Mouse (Mus musculus) gastrocnemius, adult 2 months (tissue): ENCODE data around the gene Cxcr6. TPM values are rescaled to one million over a fixed set of nuclear protein-coding genes. Genes with fewer than 3 reads are reported as not detected.
"Not testable (repeated sequence)": the region's sequence is repeated elsewhere in the genome, so short reads cannot be mapped to it uniquely, and the experiment has no call there.

Source experiments
- DNase-seq: peaks from one replicate; pipeline ENCODE4 v3.0.0; 2022
- H3K27ac ChIP-seq: fragments of 200-600 bp; 2 replicates; pipeline ENCODE4 v1.8.1; 2022; ENCODE audit warnings: mild to moderate bottlenecking
- H3K4me3 ChIP-seq: fragments of 200-600 bp; 2 replicates; pipeline ENCODE4 v1.8.1; 2022; ENCODE audit warnings: mild to moderate bottlenecking, moderate library complexity
- CTCF ChIP-seq: fragments of 200-600 bp; IDR thresholded peaks from 2 replicates; pipeline ENCODE4 v1.8.1; 2022; ENCODE audit warnings: antibody characterized with exemption, mild to moderate bottlenecking, moderate library complexity
- intact Hi-C: fragments of 180-260 bp; cut with DNase I; formaldehyde crosslinking; loops from one replicate; pipeline ENCODE4 v1.15.1; 2025
- long read RNA-seq, 2 experiments: library from polyadenylated mRNA; stranded (forward); transcript quantifications; one replicate each; pipeline ENCODE4 v2.0.0; 2021
- total RNA-seq, 2 experiments: library from RNA; stranded (reverse); gene quantifications; 2 replicates each; pipeline ENCODE4 v1.2.3; 2021

Cxcr6 gene
- under 1 TPM in 1 of 2 experiments, not detected in 1; 0.15 TPM for total RNA-seq
- long read RNA-seq, experiment 1 = 0 reads
- long read RNA-seq, experiment 2 = 0 reads

GRCm38 (mm10) chr9:123806267-123806666 is at the start of gene Cxcr6:
Cxcr6 (plus strand) TSS chr9:123806475.
- intact Hi-C loops = no loop called here
- H3K27ac ChIP-seq = no peak within 1 kb of the TSS
- H3K4me3 ChIP-seq = no peak within 1 kb of the TSS
- no peak for TF ChIP-seq CTCF
- no peak for DNase-seq

GRCm38 (mm10) chr9:123756752-123757151 is 49.5 kb upstream of the Cxcr6 start:
- no peak for TF ChIP-seq CTCF
- no peak overlapping the region for H3K4me3 ChIP-seq
- DNase-seq = no peak
- H3K27ac ChIP-seq = no peak overlapping the region
- intact Hi-C loops = no loop called here

DNA sequence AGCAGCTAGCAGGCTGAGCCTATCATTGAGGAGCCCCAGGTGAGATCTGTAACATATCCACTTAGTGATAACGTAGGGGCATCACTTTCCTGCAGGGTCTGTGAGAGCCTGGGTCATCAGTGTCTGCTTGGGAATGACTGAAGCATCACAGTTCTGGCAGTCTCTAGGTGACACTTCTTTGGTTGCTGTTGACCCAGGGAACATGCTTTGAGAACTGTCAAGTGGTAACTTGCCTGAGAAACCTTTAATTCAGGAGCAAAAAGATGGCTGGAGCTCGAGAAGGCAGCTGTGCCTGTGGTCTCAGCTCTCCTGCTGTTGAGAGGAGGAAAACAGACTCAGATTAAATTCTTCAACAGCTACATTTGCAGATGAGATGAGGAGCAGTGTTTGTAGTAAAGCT is 48.9 kb upstream of the Cxcr6 start:
- no peak for DNase-seq
- Histone ChIP-seq H3K4me3 (no peak overlapping the region), H3K27ac (peak overlapping the region; percentile 70)
- TF ChIP-seq CTCF = no peak
- intact Hi-C loops = no loop called here

GRCm38 (mm10) chr9:123758156-123758555 is 48.1 kb upstream of the Cxcr6 start:
- H3K4me3 ChIP-seq = no peak overlapping the region
- intact Hi-C loops = no loop called here
- no peak for DNase-seq
- TF ChIP-seq CTCF = no peak
- peak overlapping the region; percentile 70; the same call in 1 of the 2 replicates for H3K27ac ChIP-seq

DNA sequence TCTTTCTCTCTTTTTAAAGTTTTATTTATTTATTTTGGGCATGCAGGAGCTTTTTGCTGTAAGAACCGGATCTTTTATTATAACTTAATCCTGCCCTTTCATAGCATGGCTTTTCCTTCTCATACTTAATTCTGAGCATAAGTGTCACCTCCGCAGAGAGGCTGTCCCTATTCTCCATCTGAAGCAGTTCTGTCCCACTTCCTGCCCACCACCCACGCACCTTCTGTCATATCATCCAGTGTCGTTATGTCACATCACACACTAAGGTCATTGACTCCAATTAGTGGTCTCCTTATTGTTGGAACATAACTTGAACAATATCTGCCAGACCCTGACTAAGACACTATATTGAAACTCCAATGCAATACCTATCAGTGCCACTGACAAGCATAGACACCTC is 47.6 kb upstream of the Cxcr6 start:
- Histone ChIP-seq H3K4me3 (no peak overlapping the region), H3K27ac (0 out of 2 replicates have a peak overlapping the region, but pooled peaks have one; percentile 46)
- no peak for TF ChIP-seq CTCF
- intact Hi-C loops = no loop called here
- no peak for DNase-seq

GRCm38 (mm10) chr9:123760806-123761205 is 45.5 kb upstream of the Cxcr6 start:
- TF ChIP-seq CTCF = no peak
- intact Hi-C loops = no loop called here
- no peak for DNase-seq
- Histone ChIP-seq H3K4me3 (no peak overlapping the region), H3K27ac (no peak overlapping the region)

- peak overlapping the region; percentile 16; the same call in 1 of the 2 replicates for H3K4me3 ChIP-seq
- TF ChIP-seq CTCF = no peak
- DNase-seq = peak; percentile 21
- H3K27ac ChIP-seq = peak overlapping the region; percentile 71
- intact Hi-C loops = no loop called here
Observed at GRCm38 (mm10) chr9:123762886-123763285, 43.4 kb upstream of the Cxcr6 start.

GRCm38 (mm10) chr9:123763771-123764170 is 42.5 kb upstream of the Cxcr6 start:
- DNase-seq = no peak
- H3K4me3 ChIP-seq = no peak overlapping the region
- TF ChIP-seq CTCF = no peak
- H3K27ac ChIP-seq = peak overlapping the region; percentile 71
- intact Hi-C loops = no loop called here

DNA sequence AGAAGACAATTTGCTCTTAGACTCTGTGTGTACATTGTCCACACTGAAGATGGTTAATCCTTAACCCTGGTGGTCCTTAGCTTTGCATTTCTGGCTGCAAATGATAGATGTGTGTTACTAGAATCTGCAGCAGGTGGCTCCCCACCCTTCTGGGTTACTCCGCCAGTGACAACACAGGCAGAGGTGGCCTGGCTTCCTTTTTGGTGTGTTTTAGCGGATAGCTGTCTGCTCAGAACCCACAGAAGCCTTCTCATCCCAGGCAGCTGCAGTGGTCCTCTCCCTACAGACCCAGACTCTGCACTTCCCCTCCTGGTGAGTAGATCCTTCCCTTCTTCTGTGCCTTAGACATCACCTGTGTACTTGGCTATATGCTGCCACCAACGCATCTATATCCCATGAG is 39.3 kb upstream of the Cxcr6 start:
- Histone ChIP-seq H3K27ac (no peak overlapping the region), H3K4me3 (no peak overlapping the region)
- DNase-seq = no peak
- no peak for TF ChIP-seq CTCF
- intact Hi-C loops = no loop called here

GRCm38 (mm10) chr9:123768443-123768842 is 37.8 kb upstream of the Cxcr6 start:
- no peak overlapping the region for H3K4me3 ChIP-seq
- H3K27ac ChIP-seq = no peak overlapping the region
- DNase-seq = no peak
- no peak for TF ChIP-seq CTCF
- intact Hi-C loops = no loop called here

DNA sequence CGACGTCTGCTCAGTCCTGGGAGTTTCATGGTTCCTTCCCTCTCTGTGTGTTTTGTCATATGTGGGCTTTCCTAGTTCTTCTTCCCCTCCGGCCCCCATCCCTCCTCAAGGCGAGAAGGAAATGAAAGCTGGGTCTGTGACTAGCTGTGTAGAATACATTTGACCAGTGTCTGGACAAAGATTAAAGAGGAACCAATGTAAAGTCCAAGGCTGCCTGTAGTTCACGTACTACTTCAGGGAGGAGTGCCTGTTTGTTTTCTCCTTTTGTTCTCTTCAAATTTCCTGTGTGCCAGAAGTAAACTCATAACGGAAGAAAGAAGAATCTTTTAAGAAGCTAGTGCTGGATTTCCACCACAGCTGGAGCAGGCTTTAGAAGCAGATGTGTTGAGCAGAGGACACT is 36.7 kb upstream of the Cxcr6 start:
- DNase-seq = no peak
- TF ChIP-seq CTCF = no peak
- intact Hi-C loops = no loop called here
- H3K4me3 ChIP-seq = no peak overlapping the region
- peak overlapping the region; percentile 28 for H3K27ac ChIP-seq

- peak; percentile 25; the same call in 1 of the 2 replicates for TF ChIP-seq CTCF
- H3K27ac ChIP-seq, H3K4me3 ChIP-seq, intact Hi-C loops, DNase-seq: not testable (repeated sequence)
Observed at GRCm38 (mm10) chr9:123773299-123773698, 33.0 kb upstream of the Cxcr6 start.

DNA sequence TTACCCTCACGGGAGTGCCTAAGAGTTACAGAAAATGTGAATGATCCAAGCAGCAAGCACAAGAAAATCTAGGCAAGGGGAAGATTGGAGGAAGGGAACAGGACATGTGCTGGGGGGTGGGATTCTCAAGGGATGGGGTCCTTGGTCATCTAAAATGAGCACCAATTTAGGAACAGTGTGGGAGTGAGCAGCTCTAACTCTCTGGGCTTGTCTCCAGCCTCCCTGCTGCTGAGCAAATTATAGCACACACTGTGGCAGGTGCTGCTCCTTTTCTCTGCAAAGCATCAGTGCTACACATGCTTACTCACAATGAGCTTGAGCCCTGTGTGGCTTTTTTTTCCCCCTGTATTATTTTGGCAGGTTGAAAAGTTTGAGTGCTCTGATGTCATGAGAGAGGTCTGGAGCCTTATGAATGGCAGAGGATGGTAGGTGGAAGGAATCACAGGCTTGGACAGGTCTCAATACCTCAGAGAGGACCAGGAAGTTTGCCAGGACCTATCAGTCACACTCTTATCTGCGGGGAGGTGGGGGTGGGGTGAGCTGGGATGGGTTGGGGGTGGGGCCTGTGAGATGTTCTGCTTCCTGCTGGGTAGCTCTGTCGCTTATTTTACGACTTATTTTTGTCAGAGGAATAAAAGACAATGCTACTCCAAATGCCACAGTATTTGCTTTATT is 17.3 kb upstream of the Cxcr6 start:
- intact Hi-C loops = no loop called here
- no peak overlapping the region for H3K27ac ChIP-seq
- H3K4me3 ChIP-seq = no peak overlapping the region
- TF ChIP-seq CTCF = no peak
- DNase-seq = no peak

GRCm38 (mm10) chr9:123796174-123796573 is 10.1 kb upstream of the Cxcr6 start:
- intact Hi-C loops = loop anchor here (5.0 kb wide), 1 partner anchor 79 kb away; the partner anchor contains the start of gene Lztfl1
- peak; percentile 40 for DNase-seq
- peak; percentile 70 for TF ChIP-seq CTCF
- Histone ChIP-seq H3K27ac (peak overlapping the region; percentile 43; the same call in 1 of the 2 replicates), H3K4me3 (no peak overlapping the region)
